Mouse (Mus musculus) ES-Bruce4 (cell line): ENCODE results near the gene Med22.
A peak's percentile ranks its signal among the peaks of the same experiment; 100 is the strongest.

Source experiments
- CTCF ChIP-seq: IDR thresholded peaks from one replicate; pipeline ENCODE4 v1.8.1; 2011; ENCODE audit warnings: low read depth, low read length
- EP300 ChIP-seq: IDR thresholded peaks from 2 replicates; pipeline ENCODE4 v1.6.1; 2011; ENCODE audit warnings: low read depth, low read length; ENCODE audit not compliant: insufficient read depth
- POLR2A ChIP-seq: IDR thresholded peaks from one replicate; pipeline ENCODE4 v1.8.1; 2011; ENCODE audit warnings: low read length; ENCODE audit not compliant: insufficient read depth

DNA sequence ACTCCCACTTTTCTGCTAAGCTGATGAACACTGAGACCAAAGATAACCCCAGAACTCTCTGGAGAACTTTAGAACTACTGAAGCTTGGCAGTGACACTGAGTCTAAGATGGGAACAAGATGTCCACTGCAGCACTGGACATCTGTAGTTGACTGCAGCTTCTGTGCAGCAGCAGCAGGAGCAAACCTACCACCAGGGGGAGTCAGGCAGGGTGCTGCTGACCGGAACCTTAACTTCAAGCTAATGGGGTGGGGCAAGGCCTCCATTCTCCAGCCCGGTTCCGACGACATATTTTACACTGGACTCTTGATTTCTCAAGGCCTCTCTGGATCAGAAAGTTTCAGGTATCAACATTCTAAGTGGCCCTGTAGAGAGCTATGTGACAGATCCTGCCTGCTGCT is 3.4 kb downstream of the Med22 start:
- TF ChIP-seq CTCF (peak; percentile 85), EP300 (no peak), POLR2A (no peak)
